Mouse (Mus musculus) layer of hippocampus, postnatal 14 days (tissue): Measurements from ENCODE around the gene Tmem208. TPM values are rescaled to one million over a fixed set of nuclear protein-coding genes. Genes with fewer than 3 reads are reported as not detected.

Source experiments
- DNase-seq, 2 experiments: peaks; one replicate each; pipeline ENCODE4 v3.0.0; 2021 to 2022; ENCODE audit warnings: low spot score in 2 of 2, mixed read lengths in 1 of 2
- microRNA-seq, 2 experiments: library from miRNA; unstranded; fragments of <30 nt; microRNA quantifications; one replicate each; pipeline ENCODE4 v1.2.0; 2021
- total RNA-seq, 2 experiments: library from RNA; stranded (reverse); gene quantifications; 2 replicates each; pipeline ENCODE4 v1.2.3; 2021

Gene Tmem208
- total RNA-seq, 2 experiments from 2014 or later = 41.3 to 45.8 TPM

DNA sequence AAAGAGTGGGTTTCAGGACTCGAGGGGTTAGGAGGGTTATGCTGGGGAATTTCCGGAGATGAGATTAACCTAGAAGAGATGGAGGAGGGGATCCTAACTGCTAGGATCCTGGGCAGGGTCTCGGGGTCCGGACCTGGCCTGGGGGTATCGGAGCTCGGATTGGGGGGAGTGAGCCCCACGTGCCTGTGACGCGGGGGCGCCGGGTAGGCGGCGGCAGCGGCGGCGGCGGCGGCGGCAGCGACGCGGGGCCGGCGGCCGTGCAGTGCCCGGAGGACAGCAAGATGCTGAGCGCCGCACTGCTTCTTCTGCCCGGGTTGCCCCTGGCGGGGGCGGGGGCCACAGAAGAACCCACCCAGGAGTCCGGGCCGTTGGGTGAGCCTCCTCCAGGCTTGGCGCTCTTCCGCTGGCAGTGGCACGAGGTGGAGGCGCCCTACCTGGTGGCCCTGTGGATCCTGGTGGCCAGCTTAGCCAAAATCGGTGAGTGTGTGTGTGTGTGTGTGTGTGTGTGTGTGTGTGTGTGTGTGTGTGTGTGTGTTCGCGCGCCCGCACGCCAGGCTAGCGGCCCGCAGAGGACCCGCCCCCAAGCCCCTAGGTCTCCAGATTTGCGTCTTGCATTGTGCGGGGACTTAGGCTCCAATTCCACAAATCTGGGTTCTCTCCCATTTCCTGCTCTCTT lies 23.1 kb downstream of the Tmem208 start:
- DNase-seq = peak; percentile 25 to 41

DNA sequence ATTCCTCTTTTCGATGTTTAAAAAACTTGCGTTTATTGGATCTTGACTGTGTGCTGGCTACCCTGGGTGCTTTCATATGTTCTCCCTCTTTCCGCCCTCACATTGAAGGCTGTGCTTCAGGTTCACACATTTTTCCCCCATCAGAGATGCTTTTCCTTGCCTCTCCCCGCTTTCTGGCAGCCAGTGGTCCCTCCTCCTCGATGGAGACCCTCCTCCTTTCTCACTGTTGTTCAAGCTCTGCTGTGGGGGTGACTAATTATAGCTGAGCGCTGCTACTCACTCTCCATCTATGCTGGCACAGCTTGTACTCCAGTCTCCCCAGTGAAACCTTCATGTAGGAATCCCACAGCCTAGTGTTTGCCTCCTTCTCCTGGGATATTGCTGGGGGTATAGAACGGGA lies 24.0 kb downstream of the Tmem208 start:
- DNase-seq = no peak

DNA sequence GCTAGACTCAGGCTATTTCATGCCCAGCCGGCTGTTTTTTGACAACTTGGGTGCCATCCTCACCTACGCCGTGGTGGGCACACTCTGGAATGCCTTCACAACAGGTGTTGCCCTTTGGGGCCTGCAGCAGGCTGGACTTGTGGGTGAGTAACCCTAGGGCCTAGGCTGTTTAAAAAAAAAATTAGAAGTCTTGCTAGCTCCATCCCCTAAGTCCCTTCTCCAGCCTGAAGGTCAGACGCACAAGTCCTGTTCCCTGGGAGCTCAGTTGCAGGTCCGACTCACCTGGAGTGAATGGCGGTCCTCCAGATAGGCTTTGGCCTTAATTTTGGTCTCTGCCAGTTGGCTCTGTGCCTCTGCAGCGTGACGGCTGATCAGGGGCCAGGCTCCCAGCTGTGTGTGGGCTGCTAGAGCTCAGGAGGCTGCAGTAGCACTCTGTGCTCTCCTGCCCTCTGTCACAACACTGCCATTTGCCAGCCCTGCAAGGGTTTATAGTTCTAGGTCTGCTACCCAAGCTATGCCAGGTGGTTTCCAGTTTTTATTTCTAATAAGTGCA lies 27.5 kb downstream of the Tmem208 start:
- no peak for DNase-seq

DNA sequence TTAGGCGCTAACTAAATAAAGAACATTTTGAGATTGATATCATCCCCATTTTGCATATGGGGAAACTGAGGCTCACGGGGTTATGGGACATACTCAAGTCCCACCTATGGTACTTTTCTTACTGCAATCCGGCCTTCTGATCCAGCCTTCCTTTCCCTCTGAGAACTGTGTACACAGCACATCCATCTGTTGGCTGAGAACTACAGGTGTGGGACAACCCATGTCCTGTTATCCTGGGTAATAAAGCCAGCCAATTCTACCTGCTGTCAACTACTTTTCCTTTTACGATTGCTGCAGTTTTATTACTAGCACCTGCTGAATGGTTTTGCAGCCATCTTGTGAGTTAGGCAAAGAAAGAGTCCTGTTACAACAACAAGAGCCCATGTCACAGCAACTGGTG lies 28.4 kb downstream of the Tmem208 start:
- DNase-seq = no peak

DNA sequence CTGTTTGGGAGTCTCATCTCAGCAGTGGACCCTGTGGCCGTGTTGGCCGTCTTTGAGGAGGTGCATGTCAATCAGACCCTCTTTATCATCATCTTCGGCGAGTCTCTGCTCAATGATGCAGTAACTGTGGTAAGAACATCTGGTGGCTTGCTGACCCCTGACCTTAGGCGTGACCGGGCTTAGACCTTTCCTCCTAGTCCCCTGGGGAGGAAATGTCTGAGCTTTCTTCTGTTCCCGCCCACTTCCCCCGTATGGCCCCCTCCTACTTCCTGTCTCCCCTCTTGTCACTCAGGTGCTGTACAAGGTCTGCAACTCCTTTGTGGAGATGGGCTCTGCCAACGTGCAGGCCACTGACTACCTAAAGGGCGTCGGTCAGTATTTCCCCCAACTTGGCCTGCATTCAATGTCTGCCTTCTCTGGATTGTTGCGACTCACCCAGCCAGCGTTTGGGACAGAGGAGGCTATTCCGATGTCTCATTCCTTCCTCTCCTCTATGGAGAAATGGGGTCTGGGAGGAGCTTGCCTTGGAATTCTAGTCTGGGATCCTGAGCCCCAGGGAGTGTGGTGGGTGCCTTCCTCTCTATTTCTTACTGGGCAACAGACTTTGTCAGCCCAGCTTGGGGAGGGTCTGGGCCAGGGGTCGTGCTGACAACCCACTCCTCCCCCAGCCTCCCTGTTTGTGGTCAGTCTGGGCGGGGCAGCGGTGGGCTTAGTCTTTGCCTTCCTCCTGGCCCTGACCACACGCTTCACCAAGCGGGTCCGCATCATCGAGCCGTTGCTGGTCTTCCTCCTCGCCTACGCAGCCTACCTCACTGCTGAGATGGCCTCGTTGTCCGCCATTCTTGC lies 29.2 kb downstream of the Tmem208 start:
- no peak for DNase-seq

DNA sequence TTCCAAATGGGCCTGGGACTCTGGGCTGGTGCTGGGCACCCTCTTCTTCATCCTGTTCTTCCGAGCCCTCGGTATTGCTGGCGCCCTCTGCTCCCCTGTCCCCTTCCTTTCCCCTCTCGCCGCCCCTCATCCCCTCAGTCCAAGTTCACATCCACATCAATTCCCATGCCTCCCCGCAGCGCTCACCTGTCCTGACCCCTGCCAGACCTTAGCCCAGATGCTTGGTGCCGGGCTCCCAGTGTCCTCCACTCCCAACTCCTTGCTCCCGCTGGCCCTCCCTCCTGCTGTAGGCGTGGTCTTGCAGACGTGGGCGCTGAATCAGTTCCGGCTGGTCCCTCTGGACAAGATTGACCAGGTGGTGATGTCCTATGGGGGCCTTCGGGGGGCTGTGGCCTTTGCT lies 30.5 kb downstream of the Tmem208 start:
- no peak for DNase-seq

DNA sequence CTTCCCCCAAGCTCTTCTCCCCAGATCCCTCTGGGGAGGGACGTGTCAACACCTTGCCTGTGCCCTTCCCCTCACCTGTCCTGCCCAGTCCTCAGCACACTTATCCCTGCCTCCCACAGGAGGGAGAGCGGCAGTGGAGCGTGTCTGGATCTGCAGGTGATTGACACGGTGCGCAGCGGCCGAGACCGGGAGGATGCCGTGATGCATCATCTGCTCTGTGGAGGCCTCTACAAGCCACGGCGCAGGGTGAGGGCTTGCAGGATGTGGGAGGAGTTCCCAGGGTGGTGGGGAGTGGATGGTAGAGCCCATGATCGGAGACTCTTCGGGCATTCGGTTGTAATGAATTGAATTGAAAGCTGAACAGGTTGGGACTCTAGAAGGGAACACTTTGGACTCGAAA lies 33.1 kb downstream of the Tmem208 start:
- DNase-seq = no peak

DNA sequence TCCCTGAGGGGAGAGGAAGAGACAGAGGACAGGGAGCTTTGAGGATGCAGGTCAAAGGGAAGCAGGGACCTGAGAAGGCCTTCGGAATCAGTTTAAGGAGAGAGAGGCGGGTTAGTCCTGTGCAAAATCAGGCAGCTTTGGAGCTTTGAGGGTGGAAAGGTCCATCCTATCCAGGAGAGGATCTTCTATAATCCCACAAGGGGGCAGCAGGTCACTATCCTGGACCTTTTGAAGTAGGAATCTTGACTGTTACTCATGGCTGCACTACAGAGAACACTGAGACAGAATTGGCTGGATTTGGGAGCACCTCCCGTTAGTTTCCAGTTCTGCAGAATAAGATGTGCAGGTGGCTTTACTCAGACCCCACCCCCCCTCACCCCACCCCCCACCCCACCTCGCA lies 33.5 kb downstream of the Tmem208 start:
- no peak for DNase-seq

DNA sequence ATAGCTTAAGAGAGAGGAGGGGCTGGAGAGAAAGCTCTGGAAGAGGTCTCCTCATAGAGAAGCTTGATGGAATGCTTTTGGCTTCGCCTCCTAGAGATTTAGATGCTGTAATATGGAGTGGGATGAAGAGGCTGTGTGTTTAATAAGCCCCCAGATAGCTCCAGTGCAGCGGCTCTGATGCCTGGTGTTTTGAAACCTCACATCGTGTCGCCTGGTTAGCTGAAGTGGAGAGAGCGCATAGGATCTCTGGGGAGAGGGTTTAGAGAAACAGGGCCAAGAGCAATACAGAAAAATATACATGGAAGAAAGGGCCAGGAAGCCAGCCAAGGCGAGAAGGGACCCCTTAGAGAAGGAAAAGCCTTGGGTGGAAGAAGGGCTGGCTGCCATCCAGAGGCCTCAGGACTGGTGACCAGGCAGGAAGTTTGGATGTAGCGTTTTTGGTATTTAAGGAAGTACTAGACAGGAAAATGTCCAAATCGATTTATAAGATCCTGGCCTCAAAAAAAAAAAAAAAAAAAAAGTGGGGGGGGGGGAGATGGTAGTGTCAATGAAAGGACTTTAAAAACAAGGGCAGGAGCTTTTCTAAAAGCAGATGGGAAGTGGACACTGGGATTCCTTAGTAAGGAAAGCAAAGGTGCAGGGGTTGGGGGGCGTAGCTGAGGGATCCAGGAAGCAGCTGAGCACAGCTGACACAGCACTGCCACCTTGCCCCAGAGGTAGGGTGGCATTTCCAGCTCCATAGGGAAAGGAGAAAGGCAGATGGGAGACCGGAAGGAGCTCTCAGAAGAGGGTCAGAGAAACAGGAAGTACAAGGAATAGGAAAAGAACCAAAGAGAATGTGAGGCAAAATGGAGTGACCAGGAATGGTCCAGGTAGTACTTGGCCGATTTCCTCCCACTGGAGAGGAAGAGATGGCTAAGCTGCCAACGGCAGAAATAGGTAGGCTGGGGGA lies 35.9 kb downstream of the Tmem208 start:
- no peak for DNase-seq

DNA sequence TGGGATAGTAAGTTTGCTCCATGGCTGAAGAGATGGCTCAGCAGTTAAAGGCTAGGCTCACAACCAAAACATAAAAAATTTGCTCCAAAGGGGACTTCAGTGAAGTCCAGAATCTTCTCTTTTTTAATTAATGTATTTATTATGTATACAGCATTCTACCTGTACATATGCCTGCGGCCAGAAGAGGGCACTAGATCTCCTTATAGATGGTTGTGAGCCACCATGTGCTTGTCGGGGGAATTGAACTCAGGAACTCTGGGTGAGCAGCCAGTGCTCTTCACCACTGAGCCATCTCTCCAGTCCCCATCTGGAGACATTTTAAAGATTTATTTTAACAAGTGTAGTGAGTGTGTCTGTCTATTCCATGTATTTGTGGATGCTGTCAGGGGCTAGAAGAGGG lies 41.0 kb downstream of the Tmem208 start:
- no peak for DNase-seq

DNA sequence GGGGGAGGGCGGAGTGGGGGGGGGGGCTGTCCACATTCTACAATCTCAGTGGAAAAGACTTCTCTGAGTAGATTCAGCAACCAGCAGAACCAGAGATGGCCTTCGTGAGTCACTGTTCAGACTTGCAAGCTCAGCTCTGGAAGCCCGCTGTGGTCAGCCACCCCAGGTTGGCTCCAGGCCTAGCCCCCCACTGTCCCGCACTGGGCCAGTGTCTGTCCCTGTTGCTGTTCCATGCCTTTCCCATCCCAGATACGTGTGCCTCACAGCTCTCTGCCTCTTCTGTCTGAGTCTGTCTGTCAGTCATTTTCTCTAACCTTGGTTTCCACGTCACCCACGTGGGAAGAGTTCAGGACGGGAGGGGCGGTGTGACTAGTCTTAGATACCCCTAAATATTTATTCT lies 46.3 kb downstream of the Tmem208 start:
- no peak for DNase-seq

DNA sequence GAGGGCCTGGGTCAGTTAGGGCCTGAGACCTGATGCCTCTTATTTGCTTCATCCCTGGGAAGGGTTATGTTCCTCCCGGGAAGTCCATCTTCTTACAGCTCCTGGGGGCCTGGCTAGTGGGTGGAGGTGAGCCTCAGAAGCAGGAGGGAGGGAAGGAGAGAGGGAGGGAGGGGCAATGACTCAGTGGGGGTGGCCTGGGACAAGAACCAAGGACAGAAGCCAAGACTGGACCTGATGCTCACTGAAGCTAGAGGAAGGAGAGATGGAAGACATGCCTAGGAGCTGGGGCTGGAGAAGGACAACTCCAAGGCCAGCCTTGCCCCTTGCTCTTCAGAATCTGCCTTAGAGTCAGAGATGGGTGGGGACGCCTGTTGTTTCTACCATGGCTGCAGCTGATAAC lies 46.9 kb downstream of the Tmem208 start, which contains the start of gene Plekhg4:
TSS of gene Plekhg4 (plus strand) at position 243 of the 400 bp plus-strand sequence.
- no peak for DNase-seq

DNA sequence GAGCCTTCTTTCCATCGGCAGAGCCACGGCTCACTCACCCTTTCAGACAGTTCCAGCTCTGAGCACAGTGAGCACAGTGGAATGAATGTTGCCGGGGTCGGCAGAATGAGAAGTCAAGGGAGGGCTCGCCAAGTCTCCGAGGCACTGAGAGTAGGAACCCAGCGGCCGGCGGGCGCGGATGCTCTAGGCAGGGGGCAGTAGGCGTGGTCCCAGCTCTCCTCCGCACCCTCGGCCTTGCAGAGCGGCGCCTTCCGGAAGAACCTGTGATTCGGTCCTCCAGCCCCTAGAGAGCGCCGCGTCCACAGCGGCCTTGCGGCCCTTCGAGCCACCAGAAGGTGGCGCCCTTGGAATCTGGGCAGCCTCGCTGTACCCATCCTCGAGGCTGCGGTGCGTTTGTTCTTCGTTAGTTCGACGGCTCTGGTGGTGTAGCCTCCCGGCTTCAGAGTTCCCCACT lies 48.4 kb downstream of the Tmem208 start:
- DNase-seq = no peak

DNA sequence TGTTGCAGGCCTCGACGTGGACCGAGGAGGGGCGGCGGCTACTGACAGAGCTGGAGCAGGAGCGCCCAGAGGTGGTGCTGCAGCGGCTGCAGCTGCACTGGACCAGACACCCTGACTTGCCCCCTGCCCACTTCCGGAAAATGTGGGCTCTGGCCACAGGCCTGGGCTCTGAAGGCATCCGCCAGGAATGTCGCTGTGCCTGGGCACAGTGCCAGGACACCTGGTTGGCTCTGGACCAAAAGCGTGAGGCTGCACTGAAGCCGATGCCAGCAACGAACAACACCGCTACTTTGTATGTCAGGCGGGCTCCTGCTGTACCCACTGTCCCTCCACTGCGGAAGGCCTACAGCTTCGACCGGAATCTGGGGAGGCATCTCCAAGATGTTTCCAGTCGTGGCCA lies 52.5 kb downstream of the Tmem208 start:
- peak; percentile 25 to 40 for DNase-seq

DNA sequence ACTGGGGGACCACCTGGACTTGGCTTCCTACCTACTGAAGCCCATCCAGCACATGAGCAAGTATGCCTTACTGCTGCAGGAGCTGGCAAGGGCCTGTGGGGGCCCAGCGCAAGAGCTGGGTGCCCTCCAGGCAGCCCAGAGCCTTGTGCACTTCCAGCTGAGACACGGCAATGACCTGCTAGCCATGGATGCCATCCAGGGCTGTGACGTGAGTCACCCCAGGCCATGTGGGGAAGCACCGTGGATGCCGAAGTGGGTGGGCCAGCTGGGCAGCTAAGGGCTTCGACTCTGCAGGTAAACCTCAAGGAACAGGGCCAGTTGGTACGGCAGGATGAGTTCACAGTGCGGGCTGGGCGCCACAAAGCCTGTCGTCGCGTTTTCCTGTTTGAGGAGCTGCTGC lies 54.2 kb downstream of the Tmem208 start:
- DNase-seq = no peak

DNA sequence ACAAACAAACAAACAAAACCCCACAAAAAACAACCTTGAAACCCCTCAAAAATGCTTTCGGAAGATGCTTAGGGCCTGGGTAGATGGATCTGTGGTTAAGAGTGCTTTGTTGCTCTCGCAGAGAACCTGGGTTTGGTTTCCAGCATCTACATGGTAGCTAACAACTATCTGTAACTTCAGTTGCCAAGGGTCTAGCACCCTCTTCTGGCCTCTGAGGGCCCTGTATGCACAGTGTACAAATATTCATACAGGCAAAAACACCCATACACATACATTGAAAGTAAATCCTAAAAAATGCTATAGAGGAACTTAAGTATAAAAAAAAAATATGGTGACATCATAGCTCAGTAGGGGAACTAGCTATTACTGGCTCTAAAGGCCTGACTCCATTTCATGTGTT lies 57.9 kb downstream of the Tmem208 start:
- DNase-seq = no peak

Small RNA genes within 50 kb of the gene (microRNA-seq; reads per million reads assigned to microRNA genes)
- gene Gm27320 = 0 reads per million in 2 experiments
- 4,921 to 5,805 reads per million in 2 experiments for gene Mir328

Other genes starting within 250 kb of the Tmem208 start
- not detected for gene Ces3b, start 242.6 kb upstream of the Tmem208 start, total RNA-seq
- not detected for gene Ces4a, start 194.6 kb upstream of the Tmem208 start, total RNA-seq
- 10 to 100 TPM; 26.1 to 27.3 TPM for gene Cbfb, start 155.7 kb upstream of the Tmem208 start, total RNA-seq
- 10 to 100 TPM; 29.2 to 30.9 TPM for gene D230025D16Rik, start 101.2 kb upstream of the Tmem208 start, total RNA-seq
- gene B3gnt9, start 71.2 kb upstream of the Tmem208 start, total RNA-seq = 1 to 10 TPM; 3.6 to 4.2 TPM
- 1 to 10 TPM; 6.0 to 7.4 TPM for gene Tradd, start 61.7 kb upstream of the Tmem208 start, total RNA-seq
- 1 to 10 TPM in 1 of 2 experiments, under 1 TPM in 1; 0.52 to 1.1 TPM for gene Fbxl8, start 61.7 kb upstream of the Tmem208 start, total RNA-seq
- 1 to 10 TPM; 1.4 to 1.9 TPM for gene Hsf4, start 56.6 kb upstream of the Tmem208 start, total RNA-seq
- gene Nol3, start 50.2 kb upstream of the Tmem208 start, total RNA-seq = 1 to 10 TPM; 5.8 to 5.9 TPM
- gene 4931428F04Rik, start 36.5 kb upstream of the Tmem208 start, total RNA-seq = 10 to 100 TPM; 32.4 to 33.1 TPM
- 1 to 10 TPM; 2.1 to 2.3 TPM for gene Exoc3l, start 30.3 kb upstream of the Tmem208 start, total RNA-seq
- gene E2f4, start 28.7 kb upstream of the Tmem208 start, total RNA-seq = 10 to 100 TPM; 28.8 to 33.6 TPM
- 1 to 10 TPM; 1.2 to 1.4 TPM for gene Elmo3, start 20.8 kb upstream of the Tmem208 start, total RNA-seq
- gene Lrrc29, start 76 bp upstream of the Tmem208 start, total RNA-seq = 1 to 10 TPM; 5.0 to 8.3 TPM
- gene Fhod1, start 21.6 kb downstream of the Tmem208 start, total RNA-seq = 1 to 10 TPM; 2.6 to 3.4 TPM
- gene Slc9a5, start 22.5 kb downstream of the Tmem208 start, total RNA-seq = 10 to 100 TPM; 10.7 to 11.9 TPM
- gene Plekhg4, start 46.9 kb downstream of the Tmem208 start, total RNA-seq = 1 to 10 TPM in 1 of 2 experiments, under 1 TPM in 1; 0.81 to 1.2 TPM
- gene Kctd19, start 87.1 kb downstream of the Tmem208 start, total RNA-seq = not detected
- under 1 TPM; 0.60 to 0.78 TPM for gene Lrrc36, start 87.2 kb downstream of the Tmem208 start, total RNA-seq
- 10 to 100 TPM; 29.0 to 30.2 TPM for gene Tppp3, start 145.2 kb downstream of the Tmem208 start, total RNA-seq
- 10 to 100 TPM; 20.8 to 22.4 TPM for gene Zdhhc1, start 170.5 kb downstream of the Tmem208 start, total RNA-seq
- under 1 TPM; 0.18 to 0.21 TPM for gene Hsd11b2, start 192.4 kb downstream of the Tmem208 start, total RNA-seq
- gene Atp6v0d1, start 239.7 kb downstream of the Tmem208 start, total RNA-seq = 100 to 1,000 TPM; 321 to 323 TPM